Mouse (Mus musculus): ENCODE measurements around the gene Clip2.

- TF ChIP-seq POLR2A (IDR thresholded peaks at IDR 0.05; ENCODE audit: low read depth, low read length) = no peak
- no peak for TF ChIP-seq CTCF (conservative IDR thresholded peaks at IDR 0.05 in 1 of 2, IDR thresholded peaks at IDR 0.05 in 1 of 2; ENCODE audit: low read depth in 2 of 2, low read length in 2 of 2)
- TF ChIP-seq NELFE (IDR thresholded peaks at IDR 0.05; ENCODE audit: low read depth, low read length) = no peak
- TF ChIP-seq MEF2A (IDR thresholded peaks at IDR 0.05; ENCODE audit: borderline replicate concordance, low read depth, low read length) = no peak
- TF ChIP-seq ETS1 (conservative IDR thresholded peaks at IDR 0.05; ENCODE audit: low read depth, low read length) = no peak
- no peak for TF ChIP-seq TBP (conservative IDR thresholded peaks at IDR 0.05; ENCODE audit: low read depth, low read length)
- no peak for TF ChIP-seq POLR2AphosphoS2 (IDR thresholded peaks at IDR 0.05; ENCODE audit: low read depth, low read length)
Measured at GRCm38 (mm10) chr5:134454421-134454820, 97.8 kb downstream of the Clip2 start.

Measured in CH12.LX (cell line).